Mouse (Mus musculus): ENCODE results near the gene 1810062G17Rik. TPM values are rescaled to one million over a fixed set of nuclear protein-coding genes. Genes with fewer than 3 reads are reported as not detected.

1810062G17Rik gene
- total RNA-seq, 2 experiments from 2014 or later: 1.5 TPM; not detected in 1

- no peak for DNase-seq (ENCODE audit: low spot score in 2 of 2)
These were observed 771 bp downstream of the 1810062G17Rik start for GRCm38 (mm10) chr3:36476261-36477155.

- no peak for DNase-seq (ENCODE audit: low spot score in 2 of 2)
These were observed 3.0 kb downstream of the 1810062G17Rik start for GRCm38 (mm10) chr3:36478776-36479175.

GRCm38 (mm10) chr3:36480486-36480885 is 4.7 kb downstream of the 1810062G17Rik start:
- DNase-seq (ENCODE audit: low spot score in 2 of 2): no peak

- DNase-seq (ENCODE audit: low spot score in 2 of 2): peak in 1 of 2 experiments; percentile 38
These were observed 6.0 kb downstream of the 1810062G17Rik start for GRCm38 (mm10) chr3:36481776-36482193.

- DNase-seq (ENCODE audit: low spot score in 2 of 2): no peak
These were observed 7.2 kb downstream of the 1810062G17Rik start for GRCm38 (mm10) chr3:36482940-36483339.

GRCm38 (mm10) chr3:36484292-36484691 is 8.6 kb downstream of the 1810062G17Rik start:
- no peak for DNase-seq (ENCODE audit: low spot score in 2 of 2)

- no peak for DNase-seq (ENCODE audit: low spot score in 2 of 2)
These were observed 10.4 kb downstream of the 1810062G17Rik start for GRCm38 (mm10) chr3:36486176-36486575.

GRCm38 (mm10) chr3:36486881-36487280 is 11.1 kb downstream of the 1810062G17Rik start:
- no peak for DNase-seq (ENCODE audit: low spot score in 2 of 2)

- no peak for DNase-seq (ENCODE audit: low spot score in 2 of 2)
These were observed 12.6 kb downstream of the 1810062G17Rik start for GRCm38 (mm10) chr3:36488367-36488766.

- no peak for DNase-seq (ENCODE audit: low spot score in 2 of 2)
These were observed 13.3 kb downstream of the 1810062G17Rik start for GRCm38 (mm10) chr3:36488899-36489589.

- no peak for DNase-seq (ENCODE audit: low spot score in 2 of 2)
These were observed 13.8 kb downstream of the 1810062G17Rik start for GRCm38 (mm10) chr3:36489590-36489910.

GRCm38 (mm10) chr3:36491535-36491934 is 15.8 kb downstream of the 1810062G17Rik start:
- DNase-seq (ENCODE audit: low spot score in 2 of 2): no peak

GRCm38 (mm10) chr3:36492716-36493391 is 17.1 kb downstream of the 1810062G17Rik start:
- DNase-seq (ENCODE audit: low spot score in 2 of 2): no peak

- no peak for DNase-seq (ENCODE audit: low spot score in 2 of 2)
These were observed 18.0 kb downstream of the 1810062G17Rik start for GRCm38 (mm10) chr3:36493641-36494283.

GRCm38 (mm10) chr3:36494613-36495012 is 18.9 kb downstream of the 1810062G17Rik start:
- no peak for DNase-seq (ENCODE audit: low spot score in 2 of 2)

- peak; percentile 92 to 94 for DNase-seq (ENCODE audit: low spot score in 2 of 2)
These were observed 19.7 kb downstream of the 1810062G17Rik start for GRCm38 (mm10) chr3:36495436-36495835.

- no peak for DNase-seq (ENCODE audit: low spot score in 2 of 2)
These were observed 20.5 kb downstream of the 1810062G17Rik start for GRCm38 (mm10) chr3:36496273-36496672.

GRCm38 (mm10) chr3:36496746-36497145 is 21.0 kb downstream of the 1810062G17Rik start:
- peak; percentile 59 to 70 for DNase-seq (ENCODE audit: low spot score in 2 of 2)

- DNase-seq (ENCODE audit: low spot score in 2 of 2): no peak
These were observed 22.5 kb downstream of the 1810062G17Rik start for GRCm38 (mm10) chr3:36498224-36498623.

GRCm38 (mm10) chr3:36499418-36499817 is 23.7 kb downstream of the 1810062G17Rik start:
- no peak for DNase-seq (ENCODE audit: low spot score in 2 of 2)

GRCm38 (mm10) chr3:36500976-36501375 is 25.2 kb downstream of the 1810062G17Rik start:
- DNase-seq (ENCODE audit: low spot score in 2 of 2): no peak
